Mouse (Mus musculus): Measurements from ENCODE around the gene Vmn1r82. TPM values are rescaled to one million over a fixed set of nuclear protein-coding genes. Genes with fewer than 3 reads are reported as not detected.

The Vmn1r82 gene
- polyA plus RNA-seq (2012; rRNA removed), result not detected in 2 replicates

- no peak for DNase-seq (ENCODE audit: low read depth, low spot score)
- WGBS, result 46% methylated on average over 2 of the region's 2 CpGs
Observed at GRCm38 (mm10) chr7:12300130-12300529, at the start of gene Vmn1r82. Gene Vmn1r82, plus strand, starts transcription at chr7:12300430.

DNA sequence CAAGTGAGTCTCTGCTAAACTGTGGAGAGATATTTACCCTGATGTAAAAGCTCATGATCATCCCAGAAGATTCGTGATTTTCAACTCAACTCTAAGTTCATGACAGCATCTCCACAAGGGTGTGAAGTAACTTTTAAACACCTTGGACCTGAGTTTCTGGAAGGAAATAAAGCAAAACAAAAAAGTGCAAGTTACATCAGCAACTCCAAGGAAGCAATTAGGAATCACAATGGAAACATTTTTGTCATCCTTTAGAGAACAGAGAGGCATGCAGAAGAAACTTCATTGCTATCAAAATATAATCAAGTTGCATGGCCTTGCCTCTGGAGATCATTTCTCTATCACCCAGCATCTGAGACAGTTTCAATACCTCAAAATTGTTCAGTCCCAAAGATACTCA, 32.1 kb upstream of the Vmn1r82 start, which contains the start of gene Vmn1r81:
Gene Vmn1r81, minus strand, starts transcription at position 101 of the 400 bp plus-strand sequence.
- 79% methylated on average over 1 of the region's 1 CpGs for WGBS
- no peak for DNase-seq (ENCODE audit: low read depth, low spot score)

- DNase-seq (ENCODE audit: low read depth, low spot score), result no peak
- 86% methylated on average over 2 of the region's 2 CpGs for WGBS
Observed at GRCm38 (mm10) chr7:12329381-12329780, 29.2 kb downstream of the Vmn1r82 start, which contains the start of gene Vmn1r83. Gene Vmn1r83, minus strand, starts transcription at chr7:12329481.

Other genes with a start within 250 kb of the Vmn1r82 start
- gene Vmn1r78, start 150.2 kb upstream of the Vmn1r82 start, polyA plus RNA-seq (2012; rRNA removed), result not detected in 2 replicates
- gene Vmn1r79, start 129.2 kb upstream of the Vmn1r82 start, polyA plus RNA-seq (2012; rRNA removed), result not detected in 2 replicates
- not detected in 2 replicates for gene Vmn1r80, start 111.1 kb upstream of the Vmn1r82 start, polyA plus RNA-seq (2012; rRNA removed)
- not detected in 2 replicates for gene Vmn1r81, start 32.2 kb upstream of the Vmn1r82 start, polyA plus RNA-seq (2012; rRNA removed)
- gene Vmn1r83, start 29.1 kb downstream of the Vmn1r82 start, polyA plus RNA-seq (2012; rRNA removed), result not detected in 2 replicates
- gene Vmn1r84, start 68.8 kb downstream of the Vmn1r82 start, polyA plus RNA-seq (2012; rRNA removed), result not detected in 2 replicates
- gene Zfp551, start 122.3 kb downstream of the Vmn1r82 start, polyA plus RNA-seq (2012; rRNA removed), result 0.26 and 0.51 TPM in 2 replicates
- gene Zfp606, start 177.9 kb downstream of the Vmn1r82 start, polyA plus RNA-seq (2012; rRNA removed), result 1.5 and 1.8 TPM in 2 replicates
- gene 2900092C05Rik, start 212.1 kb downstream of the Vmn1r82 start, polyA plus RNA-seq (2012; rRNA removed), result not detected in 2 replicates

All from large intestine, adult 2 months (tissue).